Mouse (Mus musculus) granulocyte monocyte progenitor cell, adult 5-6 weeks (primary cell): Measurements from ENCODE around the gene Avil. TPM values are rescaled to one million over a fixed set of nuclear protein-coding genes. Genes with fewer than 3 reads are reported as not detected.
"Not testable (repeated sequence)": the region's sequence is repeated elsewhere in the genome, so short reads cannot be mapped to it uniquely, and the experiment has no call there.

Experiments
- ATAC-seq: replicated peaks from 2 replicates; pipeline ENCODE4 v1.8.0; 2016; ENCODE audit warnings: mild to moderate bottlenecking, moderate TSS enrichment, inconsistent platforms; ENCODE audit not compliant: poor library complexity, severe bottlenecking
- total RNA-seq, 2 experiments: library from RNA; stranded (forward) in 1 of 2; stranded (reverse) in 1 of 2; fragments of 200-712, 200-1000 nt in 1 of 2; fragments of >200 nt in 1 of 2; fragmentation: Nextera tagmentation in 1 of 2; gene quantifications; 2 replicates each; pipeline ENCODE4 v1.2.3; 2014 to 2017

Gene Avil
- total RNA-seq, 2 experiments from 2014 or later, result not detected

DNA sequence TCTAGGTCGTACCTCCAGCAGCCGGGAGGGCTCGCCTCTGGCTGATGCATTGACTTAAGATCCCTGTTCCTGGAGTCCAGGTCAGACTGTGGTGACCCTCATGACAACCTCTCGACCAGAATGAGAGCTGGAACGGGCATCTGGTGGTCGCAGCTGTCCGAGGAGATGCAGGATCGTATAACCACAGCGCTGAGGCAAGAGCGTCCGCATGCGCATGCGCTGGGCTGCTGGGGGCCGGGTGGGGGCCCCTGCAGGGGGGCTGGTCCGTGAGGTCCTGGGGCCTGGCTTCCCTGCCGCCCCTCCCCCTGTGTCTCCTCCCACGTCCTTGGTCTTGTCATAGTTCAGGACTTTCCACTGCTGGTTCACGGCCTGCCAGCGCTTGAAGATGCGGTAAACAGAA lies 56.0 kb downstream of the Avil start:
- ATAC-seq, result no peak

DNA sequence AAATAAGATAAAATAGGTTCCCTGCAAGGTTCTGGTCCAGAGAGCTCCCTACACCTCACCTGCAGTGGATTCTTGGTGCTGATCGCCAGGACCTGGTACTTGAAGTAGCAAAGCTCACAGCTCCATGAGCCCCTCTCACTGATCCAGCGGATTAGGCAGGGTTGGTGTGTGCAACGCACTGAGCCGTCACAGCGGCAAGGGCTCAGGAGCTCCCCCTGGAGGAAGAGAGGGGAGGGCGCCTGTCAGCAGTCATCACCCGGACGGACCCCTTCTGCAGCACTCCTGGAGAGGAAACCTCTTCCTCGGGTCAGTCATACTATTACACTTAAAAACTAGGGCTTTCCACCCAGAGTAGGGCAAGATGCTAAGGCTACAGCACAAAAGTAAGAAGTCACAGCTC lies 57.7 kb downstream of the Avil start:
- ATAC-seq, result peak; percentile 72

DNA sequence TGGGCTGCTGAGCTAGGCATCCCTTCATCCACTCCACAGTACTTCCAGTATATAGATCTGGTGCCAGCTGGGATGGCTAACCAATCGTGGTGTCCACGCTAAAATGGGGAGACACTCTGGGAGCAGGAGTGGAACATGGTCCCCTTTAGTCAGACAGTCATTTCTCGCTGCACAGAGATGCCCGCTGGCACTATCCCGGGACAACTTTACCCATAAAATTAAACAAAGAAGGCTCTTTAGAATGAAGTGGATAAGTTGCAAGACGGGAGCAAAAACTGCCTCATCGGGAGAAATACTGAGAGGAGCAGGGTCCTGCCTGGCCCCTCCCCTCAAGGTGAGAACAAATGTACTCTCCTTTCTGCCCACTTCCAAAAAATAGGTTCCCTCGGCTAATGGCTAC lies 58.2 kb downstream of the Avil start:
- ATAC-seq, result no peak

DNA sequence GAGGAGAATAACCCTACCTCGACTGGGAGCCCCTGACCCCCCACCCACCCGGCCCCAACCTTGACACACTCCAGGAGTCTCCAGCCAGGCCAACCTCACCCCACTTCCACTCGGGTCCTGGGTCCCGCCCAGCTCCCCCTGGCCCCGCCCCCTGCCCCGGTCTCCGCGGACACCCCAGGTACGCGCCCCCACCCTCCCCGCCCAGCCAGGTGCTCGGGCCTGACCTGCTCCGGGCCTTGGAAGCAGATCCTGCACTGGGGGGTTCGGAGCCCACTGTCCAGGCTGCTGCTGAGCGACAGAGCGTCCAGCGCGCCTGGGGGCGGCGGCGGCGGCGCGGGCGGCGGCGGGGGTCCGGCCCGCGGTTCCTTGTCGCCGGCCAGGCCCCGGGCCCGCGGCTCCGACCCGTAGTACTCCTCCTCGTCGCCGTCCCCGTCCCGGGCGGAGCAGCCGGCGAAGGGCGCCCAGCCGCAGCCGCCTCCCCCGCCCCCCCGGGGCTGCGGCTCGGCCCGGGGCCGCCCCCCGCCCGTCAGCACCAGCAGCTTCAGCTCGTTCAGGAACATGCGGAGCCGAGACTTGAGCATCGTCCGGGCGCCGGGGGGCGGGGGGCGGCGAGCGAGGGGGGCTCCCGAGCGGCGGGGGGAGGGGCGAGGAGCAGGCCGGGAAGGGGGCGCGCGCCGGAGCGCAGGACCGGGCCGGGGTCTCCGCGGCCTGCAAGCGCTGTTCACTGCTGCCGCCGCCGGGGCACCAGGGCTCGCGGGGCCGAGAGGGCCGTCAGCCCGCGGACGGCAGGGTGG lies 58.9 kb downstream of the Avil start:
- no peak for ATAC-seq

DNA sequence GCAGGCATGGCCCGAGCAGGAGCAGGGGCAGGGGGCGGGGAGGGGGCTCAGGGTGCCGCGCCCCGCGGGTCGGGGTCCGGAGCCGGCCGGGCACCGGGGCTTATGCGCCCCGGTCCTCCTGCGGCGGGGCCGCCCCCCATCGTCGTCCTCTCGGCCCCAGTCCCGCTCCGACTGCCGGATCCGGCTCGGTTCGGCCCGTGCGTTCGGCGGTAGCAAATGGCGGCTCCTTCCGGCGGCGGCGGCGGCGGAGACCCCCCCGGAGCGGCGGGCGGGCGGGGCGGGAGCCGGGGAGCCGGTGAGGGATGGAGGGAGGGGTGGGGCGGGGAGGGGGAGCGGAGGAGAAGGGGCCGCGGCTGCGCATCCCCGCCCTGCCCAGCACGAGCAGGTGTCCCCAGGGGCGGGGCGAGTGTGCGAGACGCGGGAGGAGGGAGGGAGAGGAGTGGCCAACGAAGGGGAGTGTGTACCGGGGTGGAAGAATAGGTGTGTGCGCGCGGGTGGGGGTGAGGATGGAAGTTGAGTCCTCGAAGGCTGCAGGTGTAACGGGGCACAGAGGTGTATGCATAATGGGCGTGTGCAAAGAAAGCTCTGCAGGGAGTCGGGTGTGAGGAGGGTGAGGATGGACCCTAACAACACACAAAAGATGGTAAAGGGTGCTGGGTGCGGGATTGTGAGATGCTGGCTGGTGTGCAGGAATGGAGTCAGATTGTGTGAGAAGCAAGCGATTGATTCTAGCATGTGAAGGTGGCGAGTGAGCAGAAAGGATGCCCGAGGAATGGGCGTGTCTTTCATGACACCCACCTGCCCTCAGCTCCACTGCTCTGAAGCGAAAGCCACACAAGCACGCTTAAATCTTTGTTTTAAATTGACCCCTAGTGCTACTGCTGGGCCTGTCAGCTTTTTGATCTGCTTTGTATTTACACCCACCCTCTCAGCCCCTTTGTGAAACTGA lies 59.7 kb downstream of the Avil start, which contains the start of gene March9:
Gene March9 (minus strand): TSS at position 217 of the 949 bp plus-strand sequence.
- no peak for ATAC-seq

DNA sequence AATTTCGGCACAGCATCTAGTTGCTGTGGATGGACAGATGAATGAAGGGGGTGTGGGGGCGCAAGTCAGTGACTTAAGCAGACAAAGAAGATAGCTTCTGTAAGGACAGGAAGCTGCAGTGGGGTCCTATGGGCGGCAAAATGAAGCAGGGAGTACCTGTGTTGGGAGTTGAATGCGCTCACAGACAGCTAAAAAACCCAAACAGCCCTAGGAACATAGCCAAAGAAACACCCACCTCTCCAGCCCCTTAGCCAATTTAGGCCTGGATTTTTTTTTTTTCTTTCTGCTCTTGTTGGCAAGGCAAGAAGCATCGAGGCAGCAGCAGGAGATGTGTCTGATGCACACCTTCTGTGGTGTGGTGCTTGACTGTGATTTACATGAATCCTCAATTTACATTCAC lies 60.6 kb downstream of the Avil start:
- ATAC-seq, result no peak

DNA sequence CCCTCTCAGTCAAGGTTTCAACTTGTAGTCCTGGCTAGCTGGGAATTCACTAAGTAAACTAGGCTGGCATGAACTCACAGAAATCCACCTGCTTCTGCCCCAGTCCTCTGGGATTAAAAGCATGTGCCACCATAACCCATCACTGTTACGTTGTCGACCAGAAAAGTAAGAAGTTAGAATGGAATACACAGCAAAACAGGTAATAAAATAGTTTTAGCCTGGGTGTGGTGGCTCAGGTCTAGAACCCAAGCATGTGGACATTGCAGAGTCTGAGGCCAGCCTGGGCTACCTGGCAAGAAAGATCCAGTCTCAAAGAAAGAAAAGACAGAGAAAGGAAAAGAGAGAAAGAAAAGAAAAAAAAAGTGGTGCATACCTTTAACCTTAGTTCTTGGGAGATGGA lies 61.0 kb downstream of the Avil start:
- ATAC-seq, result no peak

DNA sequence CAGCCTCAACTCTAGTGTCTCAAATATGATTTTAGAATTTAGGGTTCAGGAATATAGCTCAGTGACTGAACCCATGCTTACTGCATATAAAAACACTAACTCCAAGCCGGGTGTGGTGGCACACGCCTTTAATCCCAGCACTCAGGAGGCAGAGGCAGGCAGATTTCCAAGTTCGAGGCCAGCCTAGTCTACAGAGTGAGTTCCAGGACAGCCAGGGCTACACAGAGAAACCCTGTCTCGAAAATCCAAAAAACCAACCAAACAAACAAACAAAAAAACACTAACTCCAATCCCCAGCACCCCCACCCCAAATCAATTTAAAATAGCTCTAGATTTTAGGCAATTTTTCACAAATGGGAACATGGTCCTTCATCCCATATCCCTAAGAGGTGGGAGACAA lies 61.6 kb downstream of the Avil start:
- not testable (repeated sequence) for ATAC-seq

DNA sequence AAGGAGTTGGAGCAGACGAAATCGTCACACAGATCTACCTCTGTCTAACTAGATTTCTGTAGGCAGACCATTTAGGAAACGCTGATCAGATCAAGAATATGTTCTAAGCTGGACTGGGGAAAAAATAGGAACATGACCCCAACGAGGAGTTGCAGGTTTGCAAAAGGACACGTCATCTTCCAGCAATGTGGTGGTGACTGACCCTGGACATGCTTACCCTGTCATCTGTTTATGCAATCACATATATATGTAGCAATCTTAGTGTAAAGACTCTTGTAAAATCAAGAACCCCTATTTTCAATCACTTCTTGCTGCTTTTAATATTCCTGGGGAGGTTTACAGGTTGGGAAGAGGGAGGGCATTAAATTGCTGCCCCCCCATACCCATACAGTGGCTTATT lies 62.0 kb downstream of the Avil start:
- peak; percentile 57 for ATAC-seq

DNA sequence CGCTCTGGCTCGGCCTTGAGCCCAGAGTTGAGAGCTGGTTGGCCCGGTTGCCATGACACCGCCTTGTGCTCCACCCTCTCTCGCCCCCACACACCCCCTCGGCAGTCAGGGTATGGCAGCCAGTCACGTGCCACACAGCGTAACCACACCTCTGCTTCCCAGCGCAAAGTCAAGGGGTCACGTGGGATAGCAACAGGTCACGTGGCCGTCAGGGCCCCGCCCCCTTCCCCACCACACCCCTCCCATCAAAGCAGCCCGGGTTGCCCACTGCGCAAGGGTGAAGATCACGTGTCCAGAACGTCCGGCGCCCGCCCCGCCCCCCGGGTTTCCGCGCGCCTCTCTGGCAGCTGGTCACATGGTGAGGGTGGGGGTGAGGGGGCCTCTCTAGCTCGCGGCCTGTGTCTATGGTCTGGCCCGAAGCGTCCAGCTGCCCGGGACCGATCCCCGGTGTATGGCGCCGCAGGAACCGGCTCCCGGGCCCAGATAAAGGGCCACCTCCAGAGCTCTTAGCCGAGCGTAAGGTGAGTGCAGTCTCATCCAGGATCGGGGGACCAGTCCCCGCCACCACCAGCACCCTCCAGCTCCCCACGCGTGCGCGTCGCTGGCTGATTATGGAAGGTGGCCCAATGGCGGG lies 62.8 kb downstream of the Avil start, which contains the start of gene Cdk4:
Gene Cdk4 (plus strand): TSS at position 296 of the 634 bp plus-strand sequence.
- peak; percentile 69 for ATAC-seq

DNA sequence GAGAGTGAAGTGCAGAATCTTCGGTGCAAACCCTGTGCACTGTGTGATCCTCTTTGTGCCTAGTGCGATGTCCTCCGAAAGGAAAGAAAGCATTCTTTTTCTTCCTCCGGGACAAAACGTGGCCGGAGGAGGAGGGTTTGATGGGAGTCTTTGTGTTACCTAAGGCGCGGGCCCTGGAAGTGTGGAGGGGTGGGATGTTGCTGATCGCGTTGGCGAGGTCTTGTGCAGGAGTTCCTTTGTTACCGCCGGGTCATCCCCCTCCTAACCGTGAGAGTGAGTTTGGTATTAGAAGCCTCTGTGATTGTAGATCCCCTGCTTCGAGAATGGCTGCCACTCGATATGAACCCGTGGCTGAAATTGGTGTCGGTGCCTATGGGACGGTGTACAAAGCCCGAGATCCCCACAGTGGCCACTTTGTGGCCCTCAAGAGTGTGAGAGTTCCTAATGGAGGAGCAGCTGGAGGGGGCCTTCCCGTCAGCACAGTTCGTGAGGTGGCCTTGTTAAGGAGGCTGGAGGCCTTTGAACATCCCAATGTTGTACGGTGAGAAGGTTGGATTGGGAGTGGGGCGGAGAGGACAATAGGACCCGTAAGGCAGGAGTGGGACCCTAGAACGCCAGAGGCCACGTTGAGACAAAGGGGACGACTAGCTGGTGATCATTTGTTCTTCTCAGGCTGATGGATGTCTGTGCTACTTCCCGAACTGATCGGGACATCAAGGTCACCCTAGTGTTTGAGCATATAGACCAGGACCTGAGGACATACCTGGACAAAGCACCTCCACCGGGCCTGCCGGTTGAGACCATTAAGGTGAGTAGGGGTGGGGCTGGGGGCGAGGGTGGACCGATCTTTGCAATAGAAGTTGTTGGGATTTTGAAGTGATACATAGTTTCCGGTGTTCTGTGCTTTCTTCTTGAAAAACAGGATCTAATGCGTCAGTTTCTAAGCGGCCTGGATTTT lies 63.7 kb downstream of the Avil start:
- ATAC-seq, result no peak

DNA sequence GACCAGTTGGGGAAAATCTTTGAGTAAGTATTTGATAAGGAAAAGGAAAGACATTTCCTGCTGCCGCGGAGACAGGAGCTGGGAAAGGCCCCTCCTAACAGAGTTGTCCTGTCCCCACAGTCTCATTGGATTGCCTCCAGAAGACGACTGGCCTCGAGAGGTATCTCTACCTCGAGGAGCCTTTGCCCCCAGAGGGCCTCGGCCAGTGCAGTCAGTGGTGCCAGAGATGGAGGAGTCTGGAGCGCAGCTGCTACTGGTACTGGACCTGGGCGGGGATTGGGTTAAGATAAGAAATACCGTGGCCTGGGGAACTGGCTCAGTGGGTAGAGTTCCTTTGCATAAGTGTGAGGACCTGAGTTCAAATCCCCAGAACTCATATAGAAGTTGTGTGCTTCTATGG lies 65.5 kb downstream of the Avil start:
- no peak for ATAC-seq

DNA sequence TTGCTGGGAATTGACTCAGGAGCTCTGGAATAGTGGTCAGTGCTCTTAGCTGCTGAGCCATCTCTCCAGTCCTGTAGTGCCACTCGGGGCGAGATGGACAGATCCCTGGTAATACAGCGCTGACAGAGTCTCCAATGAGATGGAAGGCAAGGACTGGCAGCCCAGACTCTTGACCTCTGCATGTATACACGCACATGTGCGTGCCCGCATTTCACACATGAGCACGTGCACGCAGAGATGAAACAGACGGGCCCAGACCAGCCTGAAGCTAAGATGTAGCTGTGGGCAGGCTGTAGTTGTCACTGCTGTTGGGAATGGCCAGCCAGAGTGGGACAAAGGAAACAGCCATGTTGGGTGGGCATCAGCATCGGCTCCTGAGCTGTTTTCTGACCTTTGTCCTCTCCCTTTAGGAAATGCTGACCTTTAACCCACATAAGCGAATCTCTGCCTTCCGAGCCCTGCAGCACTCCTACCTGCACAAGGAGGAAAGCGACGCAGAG lies 66.1 kb downstream of the Avil start:
- no peak for ATAC-seq

DNA sequence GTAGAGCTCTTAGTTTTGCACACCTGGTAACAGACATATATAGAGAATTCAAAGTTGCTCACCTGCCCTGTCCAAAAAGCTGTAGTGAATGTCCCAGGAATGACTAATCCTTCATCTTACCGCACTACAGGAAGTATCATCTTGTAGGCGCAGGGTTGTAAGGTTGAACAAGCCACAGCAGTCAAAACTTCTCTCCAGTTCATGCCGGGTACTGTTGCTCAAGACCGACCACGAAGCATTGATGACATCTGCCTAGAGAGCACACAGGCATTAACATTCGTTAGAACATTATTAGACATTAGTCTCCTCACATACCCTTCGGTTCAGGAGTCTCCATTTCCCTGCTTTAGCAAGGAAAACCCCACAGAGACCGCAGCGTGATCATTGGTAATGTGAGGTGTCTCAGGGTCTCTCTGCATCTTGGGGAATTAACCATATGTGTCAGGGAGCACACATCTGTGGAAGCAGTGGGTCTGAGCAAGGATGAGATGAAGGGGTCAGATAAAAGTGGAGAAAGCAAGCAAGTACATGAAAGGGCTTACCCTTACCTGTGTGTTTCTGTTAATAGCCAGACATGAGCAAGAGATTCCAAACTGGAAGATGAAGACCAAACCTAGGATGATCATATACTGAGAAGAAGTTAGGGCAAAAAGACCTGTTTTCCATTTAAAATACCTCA lies 68.0 kb downstream of the Avil start:
- peak; percentile 41 for ATAC-seq

DNA sequence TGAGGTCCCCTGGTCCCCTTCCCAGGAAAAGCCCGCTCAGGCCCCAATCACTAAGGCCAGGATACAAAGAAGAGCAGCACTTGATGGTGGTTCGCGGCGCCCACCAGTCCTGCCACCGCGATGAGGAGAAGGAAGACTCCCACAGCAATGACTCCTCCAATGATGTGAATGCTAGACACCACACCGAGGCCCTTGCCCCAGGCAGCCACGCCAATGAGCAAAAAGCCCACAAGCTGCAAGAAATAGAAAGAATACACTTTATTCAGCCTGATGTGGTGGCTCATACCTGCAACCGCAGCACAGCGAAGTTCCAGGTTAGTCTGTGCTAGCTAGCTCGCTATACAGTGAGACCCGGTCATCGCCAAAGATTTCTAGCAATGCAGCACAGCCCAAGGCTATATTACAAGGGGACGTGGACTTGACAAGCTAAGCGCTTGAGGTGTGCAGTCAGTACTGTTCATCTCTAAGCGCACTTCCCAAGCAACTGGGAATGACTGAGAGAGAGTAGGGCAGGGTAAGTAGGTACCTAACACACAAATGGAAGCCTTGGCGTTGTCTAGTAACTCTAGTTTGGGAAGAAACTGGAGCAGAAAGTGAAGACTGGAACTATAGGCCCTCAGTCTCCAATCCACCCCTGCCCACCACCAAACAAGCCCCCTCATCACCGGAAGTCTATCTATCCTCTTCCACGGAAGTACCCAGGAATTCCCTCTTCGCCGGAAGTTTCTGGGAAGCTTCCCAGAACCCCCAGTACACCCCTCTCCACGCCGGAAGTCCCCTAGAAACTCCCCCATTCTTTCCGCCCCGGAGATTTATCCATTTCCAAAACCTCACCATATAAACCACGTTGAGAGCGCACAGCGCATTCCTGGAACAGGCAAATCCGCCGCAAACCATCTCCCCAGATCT lies 69.0 kb downstream of the Avil start:
- no peak for ATAC-seq
